Mouse (Mus musculus): ENCODE data around the gene Ifit1.

Ifit1 gene

DNA sequence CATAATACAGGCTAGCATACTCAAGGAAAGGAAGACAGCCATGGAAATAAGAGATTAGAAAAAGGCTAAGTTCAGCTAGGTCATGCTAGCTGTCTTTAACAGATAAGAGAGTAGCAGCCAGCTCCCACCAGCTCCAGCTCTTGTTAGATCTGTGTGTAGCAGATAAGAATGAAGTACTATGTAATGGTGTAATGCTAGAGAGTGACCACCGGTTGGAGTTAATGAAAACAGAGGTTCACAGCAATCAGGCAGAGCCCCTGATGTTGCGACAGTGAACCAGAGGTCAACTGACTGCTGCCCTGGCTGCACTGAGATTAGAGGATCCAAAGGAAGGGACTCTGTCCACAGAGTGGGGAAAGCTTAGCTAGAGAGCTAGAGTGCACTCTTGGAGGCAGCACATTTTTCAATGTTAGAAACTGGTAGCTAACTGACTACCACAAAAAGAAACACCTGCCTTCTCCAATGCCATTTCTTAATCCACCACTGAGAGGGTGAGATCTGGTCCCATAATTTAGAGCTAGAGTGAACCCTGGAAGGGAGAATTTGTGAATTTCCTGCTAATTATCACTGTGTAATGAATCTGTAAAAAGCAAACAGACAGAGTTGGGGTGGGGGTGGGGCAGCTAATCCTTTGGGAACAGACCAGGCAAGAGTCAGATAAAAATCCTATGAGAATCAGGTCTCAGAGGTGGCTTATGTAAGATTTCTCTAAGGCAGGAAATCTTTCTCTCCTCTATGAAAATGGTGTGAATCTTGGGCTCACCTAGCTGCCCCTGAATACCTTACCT lies 16.0 kb downstream of the Ifit1 start:
- no peak for DNase-seq

GRCm38 (mm10) chr19:34662067-34662507 lies 21.4 kb downstream of the Ifit1 start:
- peak; percentile 75 for DNase-seq

DNA sequence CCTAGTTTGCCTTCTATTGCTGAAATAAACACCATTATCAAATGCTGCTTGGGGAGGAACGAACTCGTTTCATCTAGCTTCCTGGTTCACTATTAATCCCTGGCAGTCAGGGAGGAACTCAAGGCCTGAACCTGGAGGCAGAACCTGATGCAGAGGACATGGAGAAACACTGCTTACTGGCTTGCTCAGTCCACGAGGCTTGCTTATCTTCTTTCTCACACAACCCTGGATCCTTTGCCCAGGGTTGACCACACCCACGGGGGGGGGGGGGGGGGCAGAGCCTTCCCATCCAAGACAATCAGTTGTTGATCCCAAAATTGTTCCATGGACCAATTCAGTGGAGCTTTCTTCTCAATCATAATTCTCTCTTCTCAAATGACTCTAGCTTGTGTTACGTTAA lies 22.1 kb downstream of the Ifit1 start:
- DNase-seq: no peak

DNA sequence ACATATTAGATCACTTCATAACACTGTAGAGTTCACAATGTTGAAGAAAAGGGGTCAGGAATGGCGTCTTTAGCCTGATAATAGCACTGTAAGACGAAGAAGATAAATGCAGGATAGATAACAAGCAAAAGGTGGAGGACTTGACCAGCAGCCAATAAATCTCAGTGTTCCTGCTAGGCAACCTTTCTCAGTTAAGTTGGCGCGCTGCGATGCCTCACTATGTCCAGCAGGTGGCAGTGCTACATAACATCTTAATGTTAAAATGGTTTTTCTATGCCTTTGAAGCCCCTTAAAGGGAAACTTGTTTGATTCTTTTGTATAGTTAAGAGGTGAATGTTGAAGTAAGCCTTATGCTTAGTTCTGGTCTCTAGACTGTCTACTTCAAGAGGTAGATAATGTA lies 25.5 kb downstream of the Ifit1 start:
- DNase-seq: peak; percentile 82

- no peak for DNase-seq
These were observed 32.8 kb downstream of the Ifit1 start for GRCm38 (mm10) chr19:34673476-34673875.

GRCm38 (mm10) chr19:34678428-34678827 lies 37.8 kb downstream of the Ifit1 start:
- no peak for DNase-seq

DNA sequence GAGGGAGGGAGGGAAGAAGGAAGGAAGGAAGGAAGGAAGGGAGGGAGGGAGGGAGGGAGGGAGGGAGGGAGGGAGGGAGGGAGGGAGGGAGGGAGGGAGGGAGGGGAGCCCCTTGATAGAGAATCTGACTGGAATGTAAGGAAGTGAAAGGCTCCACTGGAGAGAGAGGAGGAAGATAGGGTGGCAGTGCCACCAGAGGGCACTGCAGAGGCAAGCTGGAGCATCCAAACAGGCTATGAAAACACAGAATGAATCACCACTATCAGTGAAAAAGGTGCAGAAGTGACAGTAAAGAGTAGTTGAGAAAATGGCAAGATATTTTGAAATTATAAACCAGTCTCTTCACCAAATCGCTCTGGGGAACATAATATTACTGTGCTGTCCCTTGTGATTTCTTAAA lies 44.2 kb downstream of the Ifit1 start:
- peak; percentile 73 for DNase-seq

GRCm38 (mm10) chr19:34685530-34685929 lies 44.9 kb downstream of the Ifit1 start:
- DNase-seq: no peak

DNA sequence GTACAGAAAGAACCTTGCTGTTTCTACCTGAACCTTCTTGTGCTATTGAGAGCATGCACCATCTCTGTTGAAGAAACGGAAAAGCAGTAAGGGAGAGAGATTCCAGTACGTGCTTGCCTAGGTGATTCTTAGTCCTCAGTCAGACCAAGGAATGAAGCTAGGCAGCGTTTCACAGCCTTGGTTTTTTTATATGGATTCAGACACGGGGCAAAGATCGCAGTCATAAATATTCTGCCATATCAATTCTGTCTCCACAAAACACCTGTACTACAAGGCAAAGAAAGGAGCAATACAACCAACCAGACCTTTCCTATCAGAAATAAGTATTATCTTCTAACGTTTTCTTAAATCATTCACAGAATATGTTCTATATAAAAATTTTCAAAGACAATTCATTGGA lies 50.7 kb downstream of the Ifit1 start:
- no peak for DNase-seq

DNA sequence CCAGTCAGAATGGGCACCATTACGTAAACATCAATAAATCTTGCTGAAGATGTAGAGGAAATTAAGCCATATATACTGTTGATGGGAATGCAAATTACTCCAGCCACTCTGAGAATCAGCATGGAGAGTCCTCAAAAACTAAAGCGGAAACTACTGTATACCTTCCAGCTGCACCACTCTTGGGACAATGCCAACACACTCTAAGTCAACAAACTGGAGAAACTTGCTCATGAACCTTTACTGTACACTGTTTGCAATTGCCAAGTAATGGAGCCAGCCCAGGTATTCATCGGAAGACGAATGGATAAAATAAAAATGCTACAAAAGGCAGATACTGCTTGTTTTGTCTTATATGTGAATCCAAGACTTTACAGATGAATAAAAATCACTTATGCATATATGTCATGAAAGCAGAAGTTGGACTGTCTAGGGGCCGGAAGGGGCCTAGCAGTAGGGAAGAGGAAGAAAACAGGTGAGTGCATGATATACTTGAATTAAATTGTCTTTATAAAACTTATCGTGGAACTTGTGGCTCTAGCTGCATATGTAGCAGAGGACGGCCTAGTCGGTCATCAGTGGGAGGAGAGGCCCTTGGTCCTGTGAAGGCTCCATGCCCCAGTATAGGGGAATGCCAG lies 55.8 kb downstream of the Ifit1 start:
- no peak for DNase-seq

DNA sequence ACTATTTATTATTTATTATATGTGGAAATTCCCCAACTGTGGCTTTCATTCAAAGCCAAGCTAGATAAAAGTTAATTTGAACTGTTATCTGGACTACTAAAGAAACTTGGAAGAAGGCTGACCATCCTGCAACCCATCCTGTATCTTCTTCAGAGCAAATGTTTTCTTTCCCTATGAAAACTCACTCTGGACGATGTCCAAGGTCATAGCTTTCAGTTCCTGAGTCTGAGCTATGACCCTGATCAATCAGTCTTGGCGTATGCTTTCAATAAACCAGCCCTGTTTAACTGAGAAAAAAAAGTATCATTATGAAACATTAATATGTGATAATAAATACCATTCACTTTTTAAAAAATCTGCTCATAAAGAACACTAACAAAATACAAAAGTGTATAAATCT lies 56.8 kb downstream of the Ifit1 start:
- no peak for DNase-seq

GRCm38 (mm10) chr19:34698432-34698831 lies 57.8 kb downstream of the Ifit1 start:
- peak; percentile 93 for DNase-seq

- DNase-seq: no peak
These were observed 58.2 kb downstream of the Ifit1 start for GRCm38 (mm10) chr19:34698852-34699251.

DNA sequence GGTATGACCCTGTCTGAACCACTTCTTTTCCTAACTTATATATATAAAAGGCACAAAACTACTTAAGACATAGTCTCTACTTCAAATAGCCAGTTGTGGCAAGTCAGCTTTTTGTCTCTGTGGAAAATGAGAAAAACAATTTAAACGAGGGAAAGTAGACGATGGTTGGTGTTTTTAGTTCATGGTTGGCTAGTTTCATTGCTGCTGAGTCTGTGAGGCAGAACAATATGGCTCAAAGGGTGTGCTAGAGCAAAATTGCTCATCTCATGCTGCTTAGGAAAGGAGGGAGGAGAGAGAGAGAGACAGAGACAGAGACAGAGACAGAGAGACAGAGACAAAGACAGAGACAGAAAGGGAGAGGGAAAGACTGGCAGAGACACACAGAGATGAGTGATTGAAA lies 58.6 kb downstream of the Ifit1 start:
- peak; percentile 66 for DNase-seq
